Mouse (Mus musculus) kidney, adult 8-10 months (tissue): ENCODE measurements at regions not wholly inside any gene's neighbourhood (a gene's known extent, or its start where the extent isn't known, plus 50 kb on each side); places are given as distances from the start of the nearest gene placed in this dataset.

ENCODE experiments used
- DNase-seq, 2 experiments: peaks; one replicate each; pipeline ENCODE4 v3.0.0; 2022

GRCm38 (mm10) chr1:30362072-30362769, 511.5 kb downstream of the Phf3 start:
- DNase-seq, result no peak

DNA sequence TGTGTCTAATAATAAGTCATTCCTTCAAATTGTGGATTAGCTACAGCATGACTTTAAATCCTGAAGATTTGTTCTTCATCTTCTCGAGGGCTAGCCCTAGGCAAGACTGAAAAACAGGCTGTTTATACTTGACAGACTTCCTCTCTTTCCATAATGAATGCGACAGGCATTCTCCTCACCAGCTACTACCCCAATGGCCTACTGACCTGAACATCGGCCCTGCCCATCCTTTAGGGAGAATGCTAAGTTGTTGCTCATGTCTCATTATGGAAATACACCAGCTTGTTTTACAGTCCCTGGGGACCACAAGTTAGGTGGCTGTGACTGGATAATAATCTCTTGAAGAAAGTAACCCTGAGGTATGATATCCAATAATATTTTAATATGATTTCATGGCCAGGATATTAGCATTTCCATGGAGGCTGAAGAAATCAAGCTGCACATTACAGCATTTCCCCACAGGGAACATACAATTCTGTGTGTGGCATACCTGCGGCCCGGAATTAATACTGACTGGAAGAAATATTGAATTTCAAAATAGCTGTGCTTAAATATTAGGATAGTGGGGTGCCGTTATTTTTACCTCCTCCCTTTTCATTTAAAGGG, 553.0 kb downstream of the Phf3 start:
- no peak for DNase-seq

GRCm38 (mm10) chr1:30318195-30318594, 555.5 kb downstream of the Phf3 start:
- no peak for DNase-seq

DNA sequence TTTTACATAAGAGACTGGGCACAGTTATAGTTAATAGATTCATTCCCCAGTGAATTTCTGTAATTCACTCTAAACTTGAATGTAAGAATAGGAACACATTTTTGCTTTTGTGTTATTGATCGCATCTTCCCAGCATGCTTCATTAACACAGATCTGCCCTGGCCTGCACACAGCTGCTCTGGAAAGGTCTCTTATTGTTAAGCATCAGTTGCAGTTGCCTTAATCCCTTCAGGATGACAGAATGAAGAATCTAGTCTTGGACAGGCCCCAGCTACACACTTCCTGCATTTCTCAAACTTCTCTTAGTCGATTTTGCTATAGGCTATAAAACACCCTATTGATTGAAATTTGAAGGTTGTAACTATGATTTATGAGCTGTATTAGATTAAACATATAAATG, 584.6 kb downstream of the Phf3 start:
- DNase-seq, result no peak

DNA sequence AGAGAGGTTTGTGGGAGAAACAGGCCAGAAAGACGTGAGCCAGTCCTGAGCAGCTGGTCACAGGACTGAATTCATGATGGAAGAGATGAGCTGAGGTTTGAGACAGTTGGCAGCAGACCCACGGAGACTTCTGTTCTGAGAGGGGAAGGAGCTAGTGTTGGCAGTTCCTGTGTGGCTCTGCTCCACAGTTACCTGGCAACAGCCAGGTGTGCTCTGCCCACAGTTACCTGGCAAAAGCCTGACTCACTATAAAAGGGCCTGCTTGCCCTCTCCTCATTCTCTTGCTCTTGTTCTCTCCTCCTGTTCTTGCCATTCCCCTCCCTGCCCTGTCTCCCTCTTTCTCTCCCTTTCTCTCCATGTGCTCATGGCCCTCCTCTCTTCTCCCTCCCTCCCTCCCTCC, 611.3 kb downstream of the Phf3 start:
- no peak for DNase-seq

DNA sequence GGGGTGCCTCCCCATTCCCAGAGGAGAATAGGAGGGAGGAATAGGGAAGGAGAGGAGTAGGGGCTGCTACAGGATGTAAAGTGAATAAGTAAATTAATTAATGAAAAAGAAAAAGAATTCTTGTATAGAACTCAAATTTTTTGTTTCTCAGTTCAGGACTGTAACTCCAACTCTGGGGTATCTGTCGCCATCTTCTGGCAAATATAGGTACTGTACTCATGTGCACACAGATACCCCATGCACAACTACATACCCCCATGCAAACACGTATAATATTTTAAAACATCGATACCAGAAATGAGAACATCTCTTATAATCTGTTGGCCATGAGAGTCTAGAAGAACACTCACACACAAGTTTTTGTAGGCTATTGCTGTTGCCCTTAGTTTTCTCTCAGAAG, 614.2 kb downstream of the Phf3 start:
- peak in 1 of 2 experiments; percentile 6 for DNase-seq

DNA sequence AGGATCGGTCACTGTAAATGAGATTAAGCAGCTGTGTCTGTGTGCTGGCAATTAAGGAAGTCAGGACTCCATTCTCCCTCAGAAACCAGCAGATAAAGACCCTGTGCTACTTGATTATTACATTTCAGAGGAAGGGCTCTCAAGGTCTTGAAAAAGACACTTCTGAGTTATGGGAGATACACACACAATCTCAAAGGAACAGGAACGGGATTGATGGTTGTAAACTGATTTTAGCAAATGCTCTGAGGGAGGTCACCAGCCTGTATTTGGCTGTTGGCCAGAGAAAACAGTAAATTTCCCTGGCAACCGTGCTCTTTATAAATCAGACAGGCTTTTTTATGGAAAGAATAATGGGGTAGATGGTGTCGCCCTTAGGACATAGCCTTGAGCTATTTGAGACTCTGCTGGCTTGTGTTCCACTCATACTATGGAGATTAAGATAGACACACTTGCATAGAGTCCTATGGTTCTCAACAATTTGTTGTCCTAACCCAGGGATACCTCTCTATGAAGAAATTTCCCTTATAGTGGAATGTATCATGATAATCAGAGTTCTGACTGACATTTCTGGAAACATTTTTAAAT, 656.9 kb downstream of the Phf3 start:
- DNase-seq, result no peak

- DNase-seq, result no peak
Observed at GRCm38 (mm10) chr1:30204608-30205262, 669.0 kb downstream of the Phf3 start.

DNA sequence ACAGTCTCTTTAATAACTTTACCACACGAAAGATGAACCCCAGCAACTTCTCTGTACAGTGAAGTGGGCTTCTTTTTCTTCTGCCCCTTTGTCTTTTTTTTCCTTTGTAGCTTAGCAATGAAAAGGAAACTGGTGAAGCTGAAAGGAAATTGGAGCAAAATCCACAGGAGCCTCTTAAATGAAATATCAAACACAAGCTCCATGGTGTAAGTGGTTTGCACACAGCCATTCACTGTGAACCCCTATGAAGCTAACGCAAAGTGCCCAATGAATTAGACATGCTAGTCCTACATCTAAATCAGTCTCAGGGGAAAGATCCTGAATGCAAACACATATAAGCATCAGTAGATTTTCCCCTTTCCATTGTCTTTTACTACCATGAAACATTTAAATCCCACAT, 697.5 kb downstream of the Phf3 start:
- DNase-seq, result no peak

DNA sequence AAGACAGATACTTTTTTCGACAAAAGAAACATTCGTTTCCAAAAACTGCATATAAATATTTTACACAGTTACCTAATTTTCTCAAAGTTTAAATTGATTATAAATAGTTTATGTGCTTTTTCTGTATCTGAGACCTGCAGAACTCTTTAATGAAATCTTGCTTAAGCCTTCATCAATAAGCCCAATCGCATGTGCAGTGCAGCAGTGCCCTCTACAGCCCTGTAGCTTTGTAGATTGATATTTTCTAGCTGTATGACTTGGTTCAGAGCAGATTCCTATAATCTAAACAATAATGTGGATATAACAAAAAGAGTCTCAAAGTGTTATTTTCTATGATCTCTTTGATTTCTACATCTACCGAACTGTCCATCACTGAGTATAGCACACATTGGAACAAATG, 728.7 kb downstream of the Phf3 start:
- DNase-seq, result peak; percentile 3 to 64

DNA sequence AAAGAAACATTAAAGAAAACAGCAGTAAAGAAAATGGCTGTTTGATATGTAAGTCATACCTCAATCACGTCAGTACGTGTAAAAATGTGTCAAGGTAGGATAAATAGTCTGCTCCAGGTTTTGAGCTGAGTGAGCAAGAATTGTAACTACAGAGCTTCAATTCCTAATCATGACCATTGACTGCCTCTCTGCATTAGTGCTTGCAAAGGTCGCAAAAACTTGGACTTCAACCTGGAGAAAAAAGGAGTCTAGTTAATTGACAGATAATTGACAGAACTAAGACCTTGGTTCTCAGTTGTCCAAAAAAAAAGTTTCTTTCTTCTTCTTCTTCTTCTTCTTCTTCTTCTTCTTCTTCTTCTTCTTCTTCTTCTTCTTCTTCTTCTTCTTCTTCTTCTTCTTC, 759.5 kb downstream of the Phf3 start:
- peak; percentile 25 to 45 for DNase-seq
